Mouse (Mus musculus): ENCODE measurements around the gene Fcgbp. TPM values are rescaled to one million over a fixed set of nuclear protein-coding genes. Genes with fewer than 3 reads are reported as not detected.
"Not testable (repeated sequence)": the region's sequence is repeated elsewhere in the genome, so short reads cannot be mapped to it uniquely, and the experiment has no call there.

Fcgbp gene
- total and polyA plus RNA-seq, 3 experiments, result 0.26 to 1.0 TPM; not detected in 1

- H3K27me3 ChIP-seq (ENCODE audit: control insufficient read depth, insufficient read depth, low read length), result no peaks in the 10 kb centered on the region
- no peak overlapping the region for H3K27ac ChIP-seq
- H3K36me3 ChIP-seq (ENCODE audit: control insufficient read depth, insufficient read depth, low read length), result no peaks in the 10 kb centered on the region
- no peak for DNase-seq
- intact Hi-C loops (cut with DNase I), result no loop called here
- TF ChIP-seq POLR2A (IDR thresholded peaks at IDR 0.05; ENCODE audit: insufficient read depth, low read depth, low read length) (no peak), CTCF (IDR thresholded peaks at IDR 0.05) (no peak), EP300 (IDR thresholded peaks at IDR 0.05; ENCODE audit: insufficient read depth, low read depth, low read length) (no peak)
- no peaks in the 10 kb centered on the region for H3K79me2 ChIP-seq (replicated peaks; ENCODE audit: control insufficient read depth, insufficient read depth, low read length)
- H3K4me3 ChIP-seq, result no peak overlapping the region
- 89% methylated on average over 16 of the region's 16 CpGs for WGBS
- H3K9ac ChIP-seq (ENCODE audit: low read depth, low read length), result no peak overlapping the region
- H3K4me1 ChIP-seq (ENCODE audit: control insufficient read depth, insufficient read depth, low read length), result no peaks in the 10 kb centered on the region
Measured at GRCm38 (mm10) chr7:28099101-28099500, 28.1 kb downstream of the Fcgbp start.

DNA sequence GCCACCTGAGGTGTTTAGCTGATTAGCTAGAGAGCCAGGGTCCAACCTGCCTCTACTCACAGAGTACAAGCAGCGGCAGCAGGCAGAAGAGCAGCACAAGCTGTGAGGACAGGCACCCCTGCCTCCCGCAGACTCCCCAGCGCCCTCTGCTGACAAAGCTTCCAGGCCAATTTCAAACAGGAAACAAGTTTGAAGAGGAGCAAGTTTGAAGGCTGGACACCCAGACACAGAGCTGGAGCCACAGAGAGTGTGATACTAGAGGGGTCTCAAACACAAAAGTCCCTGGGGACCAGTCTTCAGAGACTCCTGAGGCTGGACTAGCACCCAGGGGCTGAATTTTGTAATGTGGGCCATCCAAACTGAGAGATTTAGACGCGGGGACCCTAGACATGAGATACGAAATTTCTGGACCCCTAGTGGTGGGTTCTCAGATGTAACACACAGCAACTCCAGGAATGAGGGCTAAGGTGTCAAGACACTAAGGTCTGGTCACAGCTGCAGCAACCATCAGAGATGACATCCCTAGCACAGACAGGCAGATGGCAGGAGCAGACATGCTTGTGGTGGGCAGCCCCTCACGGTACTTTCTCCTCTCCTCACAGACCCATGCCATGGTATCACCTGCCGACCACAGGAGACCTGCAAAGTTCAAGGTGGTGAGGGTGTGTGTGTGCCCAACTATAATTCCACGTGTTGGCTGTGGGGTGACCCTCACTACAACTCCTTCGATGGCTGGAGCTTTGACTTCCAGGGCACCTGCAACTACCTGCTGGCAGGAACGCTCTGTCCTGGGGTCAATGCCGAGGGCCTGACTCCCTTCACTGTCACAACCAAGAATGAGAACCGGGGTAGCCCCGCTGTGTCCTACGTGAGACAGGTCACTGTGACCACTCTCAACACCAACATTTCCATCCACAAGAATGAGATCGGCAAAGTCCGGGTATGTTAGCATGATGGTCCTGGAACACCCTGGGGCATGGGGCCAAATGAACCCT, 29.9 kb downstream of the Fcgbp start:
- no peak overlapping the region for H3K27ac ChIP-seq
- H3K27me3 ChIP-seq (ENCODE audit: control insufficient read depth, insufficient read depth, low read length), result no peaks in the 10 kb centered on the region
- H3K36me3 ChIP-seq (ENCODE audit: control insufficient read depth, insufficient read depth, low read length), result no peaks in the 10 kb centered on the region
- no peaks in the 10 kb centered on the region for H3K4me1 ChIP-seq (ENCODE audit: control insufficient read depth, insufficient read depth, low read length)
- H3K4me3 ChIP-seq, result no peak overlapping the region
- intact Hi-C loops (cut with DNase I), result no loop called here
- H3K79me2 ChIP-seq (replicated peaks; ENCODE audit: control insufficient read depth, insufficient read depth, low read length), result no peaks in the 10 kb centered on the region
- TF ChIP-seq EP300 (IDR thresholded peaks at IDR 0.05; ENCODE audit: insufficient read depth, low read depth, low read length) (no peak), CTCF (IDR thresholded peaks at IDR 0.05) (peak; percentile 36), POLR2A (IDR thresholded peaks at IDR 0.05; ENCODE audit: insufficient read depth, low read depth, low read length) (no peak)
- no peak for DNase-seq
- no peak overlapping the region for H3K9ac ChIP-seq (ENCODE audit: low read depth, low read length)
- WGBS, result 64% methylated on average over 17 of the region's 17 CpGs

- H3K4me1 ChIP-seq (ENCODE audit: control insufficient read depth, insufficient read depth, low read length); intact Hi-C loops (cut with DNase I); H3K27me3 ChIP-seq (ENCODE audit: control insufficient read depth, insufficient read depth, low read length); H3K4me3 ChIP-seq; H3K36me3 ChIP-seq (ENCODE audit: control insufficient read depth, insufficient read depth, low read length); H3K79me2 ChIP-seq (replicated peaks; ENCODE audit: control insufficient read depth, insufficient read depth, low read length); H3K27ac ChIP-seq; DNase-seq; H3K9ac ChIP-seq (ENCODE audit: low read depth, low read length): not testable (repeated sequence)
- WGBS, result 31% methylated on average over 5 of the region's 5 CpGs
Measured at GRCm38 (mm10) chr7:28102936-28103335, 31.9 kb downstream of the Fcgbp start.

DNA sequence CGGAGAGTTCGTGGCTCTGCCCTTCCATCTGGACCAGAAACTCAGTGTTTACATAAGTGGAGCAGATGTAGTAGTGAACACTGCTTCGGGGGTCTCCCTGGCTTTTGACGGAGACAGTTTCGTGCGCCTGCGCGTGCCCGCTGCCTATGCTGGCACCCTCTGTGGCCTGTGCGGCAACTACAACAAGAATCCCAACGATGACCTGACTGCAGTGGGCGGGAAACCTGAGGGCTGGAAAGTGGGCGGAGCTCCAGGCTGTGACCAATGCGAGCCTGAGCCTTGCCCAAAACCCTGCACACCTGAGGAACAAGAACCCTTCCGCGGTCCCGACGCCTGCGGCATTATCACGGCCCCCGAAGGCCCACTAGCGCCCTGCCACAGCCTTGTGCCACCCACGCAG, 33.6 kb downstream of the Fcgbp start:
- 11% methylated on average over 23 of the region's 23 CpGs for WGBS
- no peaks in the 10 kb centered on the region for H3K4me1 ChIP-seq (ENCODE audit: control insufficient read depth, insufficient read depth, low read length)
- H3K27ac ChIP-seq, result no peak overlapping the region
- H3K4me3 ChIP-seq, result no peak overlapping the region
- H3K36me3 ChIP-seq (ENCODE audit: control insufficient read depth, insufficient read depth, low read length), result no peaks in the 10 kb centered on the region
- intact Hi-C loops (cut with DNase I), result no loop called here
- TF ChIP-seq POLR2A (IDR thresholded peaks at IDR 0.05; ENCODE audit: insufficient read depth, low read depth, low read length) (no peak), CTCF (IDR thresholded peaks at IDR 0.05) (no peak), EP300 (IDR thresholded peaks at IDR 0.05; ENCODE audit: insufficient read depth, low read depth, low read length) (no peak)
- no peaks in the 10 kb centered on the region for H3K79me2 ChIP-seq (replicated peaks; ENCODE audit: control insufficient read depth, insufficient read depth, low read length)
- H3K9ac ChIP-seq (ENCODE audit: low read depth, low read length), result no peak overlapping the region
- no peaks in the 10 kb centered on the region for H3K27me3 ChIP-seq (ENCODE audit: control insufficient read depth, insufficient read depth, low read length)
- no peak for DNase-seq

DNA sequence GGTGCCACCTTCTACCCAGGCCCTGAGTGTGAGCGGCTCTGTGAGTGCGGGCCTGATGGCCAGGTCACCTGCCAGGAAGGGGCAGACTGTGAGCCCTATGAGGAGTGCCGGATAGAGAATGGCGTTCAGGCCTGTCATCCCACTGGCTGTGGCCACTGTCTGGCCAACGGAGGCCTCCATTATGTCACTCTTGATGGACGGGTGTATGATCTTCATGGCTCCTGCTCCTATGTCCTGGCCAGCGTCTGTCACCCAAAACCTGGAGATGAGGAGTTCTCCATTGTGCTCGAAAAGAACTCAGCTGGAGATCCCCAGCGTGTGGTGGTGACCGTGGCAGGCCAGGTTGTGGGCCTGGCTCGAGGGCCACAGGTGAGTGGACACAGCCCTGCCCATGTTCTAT, 35.2 kb downstream of the Fcgbp start:
- intact Hi-C loops (cut with DNase I), result loop anchor here (2.0 kb wide), 1 partner anchor 51 kb away; no protein-coding TSS in a partner anchor
- H3K9ac ChIP-seq (ENCODE audit: low read depth, low read length), result no peak overlapping the region
- H3K27ac ChIP-seq, result no peak overlapping the region
- H3K4me3 ChIP-seq, result no peak overlapping the region
- no peaks in the 10 kb centered on the region for H3K36me3 ChIP-seq (ENCODE audit: control insufficient read depth, insufficient read depth, low read length)
- no peaks in the 10 kb centered on the region for H3K4me1 ChIP-seq (ENCODE audit: control insufficient read depth, insufficient read depth, low read length)
- H3K27me3 ChIP-seq (ENCODE audit: control insufficient read depth, insufficient read depth, low read length), result no peaks in the 10 kb centered on the region
- no peak for DNase-seq
- no peaks in the 10 kb centered on the region for H3K79me2 ChIP-seq (replicated peaks; ENCODE audit: control insufficient read depth, insufficient read depth, low read length)
- no peak for TF ChIP-seq CTCF (IDR thresholded peaks at IDR 0.05)
- no peak for TF ChIP-seq EP300 (IDR thresholded peaks at IDR 0.05; ENCODE audit: insufficient read depth, low read depth, low read length)
- no peak for TF ChIP-seq POLR2A (IDR thresholded peaks at IDR 0.05; ENCODE audit: insufficient read depth, low read depth, low read length)
- WGBS, result 81% methylated on average over 11 of the region's 11 CpGs

DNA sequence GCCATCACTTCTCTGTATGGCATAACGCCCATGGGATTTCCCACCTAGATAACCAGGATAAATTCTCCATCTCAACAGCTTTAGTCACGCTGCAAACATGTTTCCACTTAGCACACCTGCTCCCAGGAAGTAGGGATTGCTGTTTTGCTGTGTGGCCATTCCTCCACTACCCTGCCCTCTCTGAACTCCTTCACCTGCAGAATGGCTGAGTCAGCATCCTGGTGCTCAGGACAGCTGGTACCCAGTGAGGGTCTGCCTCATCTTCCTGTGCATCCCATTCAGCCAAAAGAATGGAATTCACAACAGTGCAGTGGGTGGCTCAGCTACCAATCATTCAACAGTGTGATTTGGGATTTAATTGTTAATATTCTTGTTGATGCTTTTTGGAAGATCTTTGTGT, 43.6 kb downstream of the Fcgbp start:
- Histone ChIP-seq H3K36me3 (ENCODE audit: control insufficient read depth, insufficient read depth, low read length) (no peaks in the 10 kb centered on the region), H3K4me1 (ENCODE audit: control insufficient read depth, insufficient read depth, low read length) (no peaks in the 10 kb centered on the region), H3K27me3 (ENCODE audit: control insufficient read depth, insufficient read depth, low read length) (no peaks in the 10 kb centered on the region), H3K79me2 (replicated peaks; ENCODE audit: control insufficient read depth, insufficient read depth, low read length) (no peaks in the 10 kb centered on the region), H3K9ac (ENCODE audit: low read depth, low read length) (no peak overlapping the region), H3K4me3 (no peak overlapping the region), H3K27ac (no peak overlapping the region)
- intact Hi-C loops (cut with DNase I), result no loop called here
- no peak for TF ChIP-seq EP300 (IDR thresholded peaks at IDR 0.05; ENCODE audit: insufficient read depth, low read depth, low read length)
- no peak for TF ChIP-seq CTCF (IDR thresholded peaks at IDR 0.05)
- TF ChIP-seq POLR2A (IDR thresholded peaks at IDR 0.05; ENCODE audit: insufficient read depth, low read depth, low read length), result no peak
- no peak for DNase-seq
- WGBS, result 53% methylated on average over 2 of the region's 2 CpGs

All from heart, adult 2 months (tissue).